Mouse (Mus musculus): ENCODE data around the gene Asphd1. TPM values are rescaled to one million over a fixed set of nuclear protein-coding genes. Genes with fewer than 3 reads are reported as not detected.
A peak's percentile ranks its signal among the peaks of the same experiment; 100 is the strongest.
"Not testable (repeated sequence)": the region's sequence is repeated elsewhere in the genome, so short reads cannot be mapped to it uniquely, and the experiment has no call there.

Gene Asphd1
- polyA plus RNA-seq, 1 experiment from 2014 or later: 11.5 TPM

DNA sequence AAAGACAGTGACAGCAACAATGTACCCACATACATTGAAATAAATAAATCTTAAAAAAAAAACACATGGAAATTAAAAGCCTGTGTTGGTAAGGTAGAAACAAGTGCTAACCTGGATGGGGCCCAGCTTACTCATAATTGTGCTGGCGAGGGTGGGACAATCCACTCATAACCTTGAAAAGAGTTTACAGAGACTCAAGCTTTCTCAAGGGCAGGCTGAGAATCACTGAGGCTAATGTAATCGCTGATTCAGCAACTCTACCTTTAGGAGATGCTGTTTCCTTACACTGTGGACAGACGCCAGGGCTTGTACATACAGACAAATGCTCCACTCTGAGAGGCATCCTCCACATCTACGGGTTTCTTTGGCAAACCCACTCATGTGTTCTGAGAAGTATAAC, 29.4 kb downstream of the Asphd1 start:
- Histone ChIP-seq H3K4me1 (ENCODE audit: control insufficient read depth, insufficient read depth, low read depth, low read length) (no peaks in the 10 kb centered on the region), H3K4me2 (ENCODE audit: low read length) (no peak overlapping the region), H3K4me3 (ENCODE audit: low read length) (no peak overlapping the region), H3K9me3 (ENCODE audit: control insufficient read depth, low read length) (no peaks in the 10 kb centered on the region), H3K9ac (ENCODE audit: low read depth, low read length) (no peak overlapping the region), H3K27ac (ENCODE audit: low read depth, low read length) (no peak overlapping the region), H3K36me3 (ENCODE audit: control insufficient read depth, insufficient read depth, low read length) (no peaks in the 10 kb centered on the region), H3K27me3 (replicated peaks; ENCODE audit: control insufficient read depth, insufficient read depth, low read length) (no peaks in the 10 kb centered on the region)
- WGBS: 85% methylated on average over 4 of the region's 4 CpGs
- no peak for ATAC-seq

DNA sequence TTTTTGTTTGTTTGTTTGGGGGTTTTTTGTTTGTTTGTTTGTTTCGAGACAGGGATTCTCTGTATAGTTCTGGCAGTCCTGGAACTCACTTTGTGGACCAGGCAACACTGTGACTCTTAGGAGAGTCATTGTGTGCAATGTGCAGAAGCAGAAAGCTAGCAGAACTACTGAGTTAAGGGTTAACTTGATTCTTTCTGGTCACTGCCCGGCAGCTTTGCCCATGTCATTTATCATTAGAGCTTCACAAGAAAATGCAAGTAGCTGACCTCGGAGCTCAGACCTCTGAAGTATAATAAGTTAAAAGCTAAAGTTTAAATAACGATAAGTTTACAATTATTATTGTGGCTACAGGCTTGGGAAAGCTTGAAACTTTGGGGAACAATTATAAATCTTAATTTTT, 31.0 kb downstream of the Asphd1 start:
- H3K9me3 ChIP-seq (ENCODE audit: control insufficient read depth, low read length); H3K36me3 ChIP-seq (ENCODE audit: control insufficient read depth, insufficient read depth, low read length); H3K4me2 ChIP-seq (ENCODE audit: low read length); H3K4me1 ChIP-seq (ENCODE audit: control insufficient read depth, insufficient read depth, low read depth, low read length); H3K9ac ChIP-seq (ENCODE audit: low read depth, low read length); ATAC-seq; H3K4me3 ChIP-seq (ENCODE audit: low read length); H3K27ac ChIP-seq (ENCODE audit: low read depth, low read length); H3K27me3 ChIP-seq (replicated peaks; ENCODE audit: control insufficient read depth, insufficient read depth, low read length): not testable (repeated sequence)
- WGBS: 34% methylated on average over 4 of the region's 4 CpGs

DNA sequence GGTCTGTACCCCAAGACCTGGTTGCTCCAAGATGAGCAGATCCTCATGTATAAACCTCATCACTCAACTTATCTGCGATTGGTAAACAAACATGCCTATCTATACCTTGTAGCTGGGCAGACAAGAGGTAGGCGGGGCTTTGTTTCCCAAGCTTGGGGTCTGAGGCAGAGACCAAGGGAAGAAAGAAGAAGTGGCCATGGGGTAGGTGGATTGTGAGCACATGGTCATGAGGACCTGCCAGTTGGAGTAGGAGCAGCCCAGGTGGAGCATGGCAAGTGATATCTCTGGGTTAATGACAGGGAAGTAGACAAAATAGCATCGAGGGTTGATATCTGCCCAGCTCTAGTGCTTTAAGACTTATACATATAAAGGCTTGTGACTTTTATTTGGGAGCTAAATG, 34.5 kb downstream of the Asphd1 start:
- Histone ChIP-seq H3K4me2 (ENCODE audit: low read length) (no peak overlapping the region), H3K4me1 (ENCODE audit: control insufficient read depth, insufficient read depth, low read depth, low read length) (no peaks in the 10 kb centered on the region), H3K9ac (ENCODE audit: low read depth, low read length) (no peak overlapping the region), H3K27me3 (replicated peaks; ENCODE audit: control insufficient read depth, insufficient read depth, low read length) (no peaks in the 10 kb centered on the region), H3K36me3 (ENCODE audit: control insufficient read depth, insufficient read depth, low read length) (no peaks in the 10 kb centered on the region), H3K9me3 (ENCODE audit: control insufficient read depth, low read length) (no peaks in the 10 kb centered on the region), H3K27ac (ENCODE audit: low read depth, low read length) (no peak overlapping the region), H3K4me3 (ENCODE audit: low read length) (no peak overlapping the region)
- ATAC-seq: no peak
- 95% methylated on average over 3 of the region's 3 CpGs for WGBS

DNA sequence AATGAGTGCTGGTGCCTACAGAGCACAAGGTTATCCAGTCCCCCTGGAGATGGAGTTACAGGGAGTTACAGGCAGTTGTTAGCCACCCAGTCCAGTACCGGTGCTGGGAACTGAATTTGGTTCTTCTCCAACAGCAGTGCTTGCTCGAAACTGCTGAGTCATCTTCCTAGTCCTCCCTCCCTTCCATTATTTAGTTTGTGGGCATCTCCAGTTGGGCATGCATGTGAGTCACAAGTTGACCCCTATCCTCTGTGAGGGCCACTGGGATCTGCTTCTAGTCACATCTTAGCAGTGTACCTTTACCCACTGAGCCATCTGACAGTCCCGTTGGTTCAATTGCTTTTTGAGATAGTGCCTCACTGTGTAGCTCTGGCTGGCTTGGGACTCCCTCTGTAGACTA, 43.8 kb downstream of the Asphd1 start:
- 85% methylated on average over 3 of the region's 3 CpGs for WGBS
- Histone ChIP-seq H3K9ac (ENCODE audit: low read depth, low read length) (no peak overlapping the region), H3K4me3 (ENCODE audit: low read length) (no peak overlapping the region), H3K36me3 (ENCODE audit: control insufficient read depth, insufficient read depth, low read length) (no peaks in the 10 kb centered on the region), H3K27me3 (replicated peaks; ENCODE audit: control insufficient read depth, insufficient read depth, low read length) (no peaks in the 10 kb centered on the region), H3K9me3 (ENCODE audit: control insufficient read depth, low read length) (no peaks in the 10 kb centered on the region), H3K4me1 (ENCODE audit: control insufficient read depth, insufficient read depth, low read depth, low read length) (no peaks in the 10 kb centered on the region), H3K4me2 (ENCODE audit: low read length) (no peak overlapping the region), H3K27ac (ENCODE audit: low read depth, low read length) (no peak overlapping the region)
- no peak for ATAC-seq

DNA sequence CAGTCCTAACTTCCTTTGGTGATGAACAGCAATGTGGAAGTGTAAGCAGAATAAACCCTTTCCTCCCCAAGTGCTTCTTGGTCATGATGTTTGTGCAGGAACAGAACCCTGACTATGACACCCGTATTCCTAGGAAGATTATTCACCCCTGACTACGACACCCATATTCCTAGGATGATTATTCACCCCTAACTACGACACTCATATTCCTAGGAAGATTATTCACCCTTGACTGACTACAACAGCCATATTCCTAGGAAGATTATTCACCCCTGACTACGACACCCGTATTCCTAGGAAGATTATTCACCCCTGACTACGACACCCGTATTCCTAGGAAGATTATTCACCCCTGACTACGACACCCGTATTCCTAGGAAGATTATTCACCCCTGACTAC, 49.6 kb downstream of the Asphd1 start:
- not testable (repeated sequence) for H3K27ac ChIP-seq (ENCODE audit: low read depth, low read length); H3K36me3 ChIP-seq (ENCODE audit: control insufficient read depth, insufficient read depth, low read length); H3K9ac ChIP-seq (ENCODE audit: low read depth, low read length); H3K27me3 ChIP-seq (replicated peaks; ENCODE audit: control insufficient read depth, insufficient read depth, low read length); H3K4me2 ChIP-seq (ENCODE audit: low read length); H3K9me3 ChIP-seq (ENCODE audit: control insufficient read depth, low read length); ATAC-seq; H3K4me3 ChIP-seq (ENCODE audit: low read length)
- peaks cover 12% of the 10 kb centered on the region for H3K4me1 ChIP-seq (ENCODE audit: control insufficient read depth, insufficient read depth, low read depth, low read length)
- WGBS: 94% methylated on average over 7 of the region's 9 CpGs

DNA sequence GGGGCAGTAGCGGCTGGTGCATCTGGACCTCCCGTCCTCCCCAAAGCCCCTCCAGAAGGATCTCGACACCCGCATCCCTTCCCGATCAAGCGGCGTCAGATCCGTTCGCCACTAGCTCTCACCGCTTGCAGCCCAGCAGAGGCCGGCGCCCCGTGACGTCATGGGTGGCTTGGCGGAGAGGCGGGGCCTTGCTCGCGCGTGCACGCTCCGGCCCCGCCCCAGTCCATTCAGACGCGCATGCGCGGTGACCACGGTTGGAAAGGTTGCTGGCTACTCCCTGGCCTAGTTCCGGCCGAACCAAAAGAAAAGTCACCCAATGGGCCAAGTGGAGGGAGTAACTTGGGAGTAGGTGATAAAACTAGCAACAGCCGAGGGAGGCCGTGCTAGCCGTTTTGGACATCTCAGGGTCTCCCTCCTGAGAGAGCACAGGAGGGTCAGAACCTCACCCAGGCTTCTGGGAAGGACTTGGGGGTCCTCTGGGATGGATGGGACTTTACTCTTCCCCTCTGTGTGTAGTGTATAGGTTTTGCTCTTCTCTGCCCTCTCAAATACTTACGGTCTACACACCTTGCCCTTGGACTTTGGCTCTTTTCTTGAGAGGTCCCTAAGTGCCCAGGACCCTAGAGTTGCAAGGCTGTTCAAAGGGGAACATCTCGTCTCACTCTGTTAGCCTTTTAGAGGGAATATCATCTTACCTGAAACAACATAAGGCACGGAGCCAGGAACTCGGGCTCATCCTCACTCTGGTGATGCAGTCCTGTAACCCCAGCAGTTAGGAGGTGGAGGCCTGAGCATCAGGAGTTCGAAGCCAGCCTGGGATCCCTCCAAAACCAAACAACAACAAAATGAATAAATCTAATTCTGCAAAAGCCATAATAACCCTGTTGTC, 51.0 kb downstream of the Asphd1 start:
- 12% methylated on average over 37 of the region's 37 CpGs for WGBS
- no peaks in the 10 kb centered on the region for H3K27me3 ChIP-seq (replicated peaks; ENCODE audit: control insufficient read depth, insufficient read depth, low read length)
- peak overlapping the region; percentile 69 for H3K4me2 ChIP-seq (ENCODE audit: low read length)
- peak overlapping the region; percentile 81 for H3K9ac ChIP-seq (ENCODE audit: low read depth, low read length)
- no peaks in the 10 kb centered on the region for H3K36me3 ChIP-seq (ENCODE audit: control insufficient read depth, insufficient read depth, low read length)
- peak overlapping the region; percentile 63 for H3K4me3 ChIP-seq (ENCODE audit: low read length)
- ATAC-seq: peak; percentile 95
- peaks cover 12% of the 10 kb centered on the region for H3K4me1 ChIP-seq (ENCODE audit: control insufficient read depth, insufficient read depth, low read depth, low read length)
- peak overlapping the region; percentile 87 for H3K27ac ChIP-seq (ENCODE audit: low read depth, low read length)
- H3K9me3 ChIP-seq (ENCODE audit: control insufficient read depth, low read length): no peaks in the 10 kb centered on the region

DNA sequence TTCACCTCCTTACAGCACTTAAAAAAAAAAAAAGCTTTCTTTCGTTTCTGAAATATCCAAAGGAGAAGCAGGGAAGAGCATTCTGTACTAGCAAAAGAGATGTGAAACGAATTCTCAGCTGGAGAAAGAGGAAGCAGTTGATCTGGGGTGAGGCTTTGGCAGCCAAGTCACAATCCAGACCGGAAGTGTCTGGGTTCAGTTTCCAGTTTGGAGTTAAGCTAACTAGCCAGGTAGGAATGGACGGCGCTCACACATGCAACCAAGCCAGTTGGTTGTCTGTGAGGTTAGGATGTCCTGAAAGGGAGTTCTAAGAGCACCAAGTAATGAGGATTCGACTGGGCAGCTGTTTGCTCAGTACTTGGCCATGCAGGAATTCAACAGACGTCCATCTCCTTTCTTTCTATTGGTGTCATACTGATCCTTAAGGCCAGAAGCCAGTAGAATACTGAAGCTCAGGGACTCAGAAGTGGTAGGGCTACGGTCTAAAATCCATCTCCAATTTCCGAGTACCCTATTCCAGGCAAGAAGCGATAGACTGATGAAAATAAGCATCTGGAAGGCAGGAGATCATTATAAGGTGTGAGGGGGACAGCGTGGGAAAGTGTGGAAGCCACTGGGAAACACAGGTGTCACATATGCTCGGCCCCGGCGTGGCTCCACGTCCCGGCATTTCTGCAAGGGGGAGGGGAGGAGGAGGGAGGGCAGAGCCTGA, 51.8 kb downstream of the Asphd1 start:
- WGBS: 24% methylated on average over 16 of the region's 16 CpGs
- Histone ChIP-seq H3K4me1 (ENCODE audit: control insufficient read depth, insufficient read depth, low read depth, low read length) (peaks cover 12% of the 10 kb centered on the region), H3K4me3 (ENCODE audit: low read length) (peak overlapping the region; percentile 63), H3K27me3 (replicated peaks; ENCODE audit: control insufficient read depth, insufficient read depth, low read length) (no peaks in the 10 kb centered on the region), H3K36me3 (ENCODE audit: control insufficient read depth, insufficient read depth, low read length) (no peaks in the 10 kb centered on the region), H3K9ac (ENCODE audit: low read depth, low read length) (peak overlapping the region; percentile 81), H3K9me3 (ENCODE audit: control insufficient read depth, low read length) (no peaks in the 10 kb centered on the region), H3K4me2 (ENCODE audit: low read length) (peak overlapping the region; percentile 69), H3K27ac (ENCODE audit: low read depth, low read length) (peak overlapping the region; percentile 87)
- ATAC-seq: no peak

DNA sequence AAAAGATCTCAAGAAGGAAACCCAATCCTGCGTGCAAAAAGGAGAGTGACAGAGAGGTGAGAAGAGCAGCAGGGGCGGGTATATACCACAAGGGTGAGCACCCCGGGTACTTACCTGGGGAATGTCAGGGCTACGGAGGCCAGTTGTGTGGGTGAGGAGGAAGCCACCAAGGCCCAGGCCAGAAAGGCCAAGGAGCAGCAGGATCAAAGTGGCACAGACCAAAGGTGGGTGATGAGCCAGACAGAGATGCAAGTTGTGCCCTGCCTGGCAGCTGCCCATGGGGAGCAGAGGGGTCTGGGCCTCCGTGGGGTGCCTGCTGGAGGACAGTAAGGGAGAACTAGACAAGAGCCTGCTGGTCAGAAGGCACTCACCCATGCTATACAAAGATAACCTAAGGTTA, 52.5 kb downstream of the Asphd1 start:
- ATAC-seq: no peak
- WGBS: 91% methylated on average over 5 of the region's 5 CpGs
- Histone ChIP-seq H3K27me3 (replicated peaks; ENCODE audit: control insufficient read depth, insufficient read depth, low read length) (no peaks in the 10 kb centered on the region), H3K9me3 (ENCODE audit: control insufficient read depth, low read length) (no peaks in the 10 kb centered on the region), H3K36me3 (ENCODE audit: control insufficient read depth, insufficient read depth, low read length) (no peaks in the 10 kb centered on the region), H3K4me1 (ENCODE audit: control insufficient read depth, insufficient read depth, low read depth, low read length) (peaks cover 12% of the 10 kb centered on the region), H3K4me3 (ENCODE audit: low read length) (no peak overlapping the region; the same call in 1 of the 2 replicates), H3K9ac (ENCODE audit: low read depth, low read length) (peak overlapping the region; percentile 81; the same call in 1 of the 2 replicates), H3K27ac (ENCODE audit: low read depth, low read length) (no peak overlapping the region), H3K4me2 (ENCODE audit: low read length) (peak overlapping the region; percentile 69; the same call in 1 of the 2 replicates)
